Mouse (Mus musculus): ENCODE results near the gene Gprasp1.
A peak's percentile ranks its signal among the peaks of the same experiment; 100 is the strongest.
"Not testable (repeated sequence)": the region's sequence is repeated elsewhere in the genome, so short reads cannot be mapped to it uniquely, and the experiment has no call there.

The Gprasp1 gene

GRCm38 (mm10) chrX:135742304-135743055 lies at the start of gene Gprasp1, which contains the start of gene Armcx5:
Gene Gprasp1 (plus strand): TSS chrX:135742733.
Gene Armcx5 (plus strand): TSS chrX:135742733.
- DNase-seq = peak; percentile 99

- no peak for DNase-seq
These were observed 48.9 kb upstream of the Gprasp1 start, which contains the start of gene Tcp11x2 for GRCm38 (mm10) chrX:135693633-135694032. Gene Tcp11x2 (minus strand): TSS chrX:135693790.

GRCm38 (mm10) chrX:135703111-135703510 lies 39.4 kb upstream of the Gprasp1 start:
- no peak for DNase-seq

DNA sequence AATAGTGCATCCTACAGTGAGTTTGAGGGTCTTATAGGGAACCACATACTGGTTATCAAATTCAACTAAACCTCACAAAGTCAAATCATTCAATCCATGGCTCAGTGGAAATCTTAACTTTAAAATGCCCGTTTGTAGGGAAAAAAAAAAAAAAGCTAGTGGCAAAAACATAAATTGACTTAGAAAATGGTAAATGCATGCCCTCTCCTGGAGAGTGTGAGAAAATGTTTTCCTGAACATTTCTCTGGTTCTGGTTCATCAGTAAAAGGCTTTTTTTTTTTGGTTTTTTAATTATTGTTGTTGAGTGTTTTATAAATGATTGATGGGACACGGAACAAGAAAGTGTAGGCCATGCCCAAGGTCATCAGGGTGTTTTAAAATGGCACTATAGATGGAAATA lies 38.2 kb upstream of the Gprasp1 start:
- DNase-seq = no peak

DNA sequence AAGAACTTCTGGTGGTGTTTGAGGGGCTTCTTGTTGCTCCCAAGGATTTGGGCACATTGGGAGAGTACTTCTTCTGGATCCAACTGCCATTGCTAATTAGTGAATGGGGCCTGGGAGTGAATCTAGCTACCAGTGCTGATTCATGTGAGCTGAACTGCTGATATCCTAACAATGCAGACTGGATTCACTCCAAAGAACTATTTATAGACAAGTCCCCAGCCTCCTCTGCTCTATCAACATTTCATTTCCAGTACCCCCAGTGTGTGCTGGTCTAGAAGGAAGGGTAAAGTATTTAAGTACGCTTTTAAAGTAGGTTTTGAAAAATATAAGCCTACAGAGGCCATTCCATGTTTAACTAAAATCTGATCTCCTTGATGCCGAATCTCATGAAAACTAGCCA lies 29.7 kb upstream of the Gprasp1 start:
- DNase-seq = no peak

DNA sequence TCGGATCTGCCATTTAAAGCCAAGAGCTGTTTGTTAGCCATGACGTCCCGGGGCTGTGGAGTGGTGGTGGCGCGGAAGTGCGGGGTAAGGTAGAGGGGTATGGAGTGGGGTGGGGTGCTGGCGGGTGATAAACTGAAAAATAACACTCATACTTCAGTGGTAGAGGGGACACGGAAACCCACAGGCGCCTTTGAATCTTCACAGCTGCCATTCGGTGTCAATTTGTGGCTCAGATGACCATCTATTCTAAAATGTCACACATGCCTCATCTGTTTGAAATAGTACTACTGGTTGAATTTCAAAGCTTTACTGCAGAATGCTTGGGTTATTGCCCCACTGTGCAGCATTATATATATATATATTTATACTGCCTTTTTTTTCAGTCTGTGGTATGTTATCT lies 17.4 kb upstream of the Gprasp1 start, which contains the start of gene Tmsb15a:
Gene Tmsb15a (minus strand): TSS at position 101 of the 400 bp plus-strand sequence.
- DNase-seq = no peak

- DNase-seq = no peak
These were observed 3.6 kb upstream of the Gprasp1 start for GRCm38 (mm10) chrX:135738730-135739520.

DNA sequence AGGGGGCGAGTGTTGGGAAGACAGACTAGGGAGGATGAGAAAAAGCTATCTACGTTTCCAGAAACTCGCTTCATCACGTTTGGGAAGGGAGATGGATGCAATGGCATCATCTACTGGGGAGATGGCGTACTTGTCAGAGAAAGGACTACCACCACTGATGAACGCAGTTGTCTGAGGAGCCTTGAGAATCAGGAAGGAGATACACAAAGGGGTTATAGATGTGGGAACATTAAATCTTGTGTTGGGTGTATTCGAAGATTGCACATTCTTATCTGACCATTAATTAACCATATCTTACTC lies 473 bp downstream of the Gprasp1 start:
- DNase-seq = no peak

- DNase-seq = not testable (repeated sequence)
These were observed 2.8 kb downstream of the Gprasp1 start for GRCm38 (mm10) chrX:135745376-135745775.

DNA sequence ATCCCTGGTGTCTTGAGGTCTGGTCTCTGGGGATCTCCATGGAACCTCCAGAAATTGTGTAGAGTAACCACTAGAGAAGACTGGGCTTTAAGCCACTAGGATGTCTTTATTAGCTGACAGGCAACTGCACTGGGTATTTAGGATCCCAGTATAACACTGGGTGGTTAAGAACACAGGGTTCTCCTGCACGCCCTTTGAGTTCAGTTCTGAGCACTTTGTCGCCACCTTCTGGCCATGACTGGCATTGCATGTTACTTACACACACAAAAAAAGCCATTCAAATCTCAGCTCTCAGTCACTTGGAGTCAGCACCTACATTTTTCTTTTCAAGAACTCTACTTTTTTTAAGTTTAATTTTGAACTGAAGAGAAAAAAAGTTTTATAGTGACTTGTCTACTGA lies 10.3 kb downstream of the Gprasp1 start:
- DNase-seq = peak; percentile 85

DNA sequence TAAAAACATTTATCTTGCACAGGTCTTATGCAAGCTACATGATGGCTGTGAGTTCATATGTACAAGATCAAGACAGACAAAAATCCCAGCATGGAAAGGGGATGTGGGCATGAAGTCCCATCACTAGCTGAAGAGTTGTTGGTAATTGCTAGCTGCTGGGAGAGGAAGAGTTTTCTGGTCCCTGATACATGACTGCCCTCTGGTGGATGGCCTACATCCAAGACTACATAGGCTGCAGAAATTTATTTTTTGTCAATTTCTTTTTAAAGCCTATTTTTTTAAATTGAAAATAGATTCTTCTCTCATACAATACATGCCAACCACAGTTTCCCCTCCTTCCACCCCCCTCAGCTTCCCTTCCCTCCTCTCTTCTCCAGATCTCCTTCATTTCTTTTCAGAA lies 19.2 kb downstream of the Gprasp1 start:
- DNase-seq = no peak

DNA sequence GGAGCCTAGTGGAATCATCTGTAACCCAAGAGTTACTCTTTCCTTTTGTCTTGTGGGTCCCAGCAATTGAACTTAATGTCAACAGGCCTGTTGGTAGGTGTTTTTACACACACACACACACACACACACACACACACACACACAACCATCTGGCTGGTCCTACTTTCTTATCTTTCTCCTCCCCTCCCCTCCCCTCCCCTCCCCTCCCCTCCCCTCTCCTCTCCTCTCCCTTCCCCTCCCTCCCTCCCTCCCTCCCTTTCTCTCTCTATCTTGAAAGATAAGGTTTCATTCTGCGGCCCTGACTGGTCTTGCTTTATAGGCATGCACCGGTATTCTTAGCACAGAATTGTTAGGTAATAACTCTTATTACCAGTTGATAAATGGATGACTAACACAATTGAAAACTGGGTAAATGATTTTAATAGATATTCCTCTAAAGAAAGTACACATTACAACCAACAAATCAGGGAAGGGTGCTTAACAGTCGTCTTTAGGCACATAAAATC lies 25.6 kb downstream of the Gprasp1 start:
- no peak for DNase-seq

- DNase-seq = no peak
These were observed 26.0 kb downstream of the Gprasp1 start for GRCm38 (mm10) chrX:135768565-135768964.

GRCm38 (mm10) chrX:135791536-135791935 lies 49.0 kb downstream of the Gprasp1 start:
- DNase-seq = no peak

DNA sequence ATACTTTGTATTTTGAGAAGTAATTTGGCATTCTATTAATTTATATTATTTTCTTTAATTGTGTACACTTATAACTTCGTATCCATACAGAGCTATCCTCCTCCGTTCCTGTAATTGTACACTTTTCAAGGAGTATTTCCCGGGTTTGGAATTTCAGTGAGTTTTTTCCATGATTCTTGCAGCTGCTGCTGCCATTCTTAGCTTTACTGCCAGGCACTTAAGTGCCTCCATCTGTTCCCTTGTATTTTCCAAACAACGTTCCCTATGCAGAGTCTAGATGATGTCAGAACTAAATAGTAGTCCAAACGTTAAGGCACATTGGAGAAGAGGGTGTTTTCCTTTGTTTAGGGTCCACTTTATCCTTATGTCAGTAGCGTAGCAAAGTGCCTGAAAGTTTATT lies 49.8 kb downstream of the Gprasp1 start:
- DNase-seq = no peak

GRCm38 (mm10) chrX:135795591-135796304 lies 53.2 kb downstream of the Gprasp1 start:
- peak; percentile 95 for DNase-seq

DNA sequence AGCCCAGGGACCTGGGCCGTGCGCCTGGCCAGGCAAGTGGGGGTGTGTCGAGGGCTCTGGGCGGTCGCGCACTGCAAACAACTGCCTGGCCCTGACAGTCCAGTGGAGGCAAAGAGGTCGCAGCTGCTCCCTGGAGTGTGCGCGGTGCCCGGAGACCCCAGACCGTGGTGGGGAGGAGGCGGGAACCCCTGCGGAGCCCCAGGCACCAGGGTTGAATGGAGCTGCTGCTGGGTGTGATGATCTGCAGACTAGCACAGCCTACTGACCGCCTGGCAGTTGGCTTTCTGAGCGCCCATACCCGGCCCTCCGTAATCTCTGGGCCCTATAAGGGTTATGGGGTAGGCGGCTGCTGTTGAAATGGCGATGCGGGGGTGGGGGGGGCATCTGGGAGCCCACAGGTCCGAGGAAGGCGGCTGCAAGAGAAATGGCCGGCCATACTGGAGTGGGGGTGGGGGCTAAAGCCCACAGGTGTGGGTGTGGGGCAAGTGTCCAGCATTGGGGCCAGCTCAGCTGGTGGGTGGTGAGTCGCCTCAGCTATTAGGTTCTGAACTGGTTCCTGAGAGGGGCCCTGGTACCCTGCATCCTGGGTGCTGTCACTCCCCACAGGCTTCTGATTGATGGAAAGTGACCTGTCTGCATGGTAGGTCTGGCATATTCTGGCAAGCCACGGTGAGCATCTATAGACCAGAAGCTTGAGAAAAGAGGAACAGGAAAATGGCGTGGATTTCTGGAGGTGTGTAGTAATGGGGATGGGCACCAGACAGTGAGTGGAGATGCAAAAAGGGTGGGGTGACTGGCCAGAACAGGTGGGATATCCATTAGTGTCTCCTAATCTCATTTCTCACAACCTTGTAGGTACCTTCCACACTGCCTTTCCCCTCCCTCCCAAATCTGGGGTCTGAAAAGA lies 54.0 kb downstream of the Gprasp1 start:
- DNase-seq = not testable (repeated sequence)

DNA sequence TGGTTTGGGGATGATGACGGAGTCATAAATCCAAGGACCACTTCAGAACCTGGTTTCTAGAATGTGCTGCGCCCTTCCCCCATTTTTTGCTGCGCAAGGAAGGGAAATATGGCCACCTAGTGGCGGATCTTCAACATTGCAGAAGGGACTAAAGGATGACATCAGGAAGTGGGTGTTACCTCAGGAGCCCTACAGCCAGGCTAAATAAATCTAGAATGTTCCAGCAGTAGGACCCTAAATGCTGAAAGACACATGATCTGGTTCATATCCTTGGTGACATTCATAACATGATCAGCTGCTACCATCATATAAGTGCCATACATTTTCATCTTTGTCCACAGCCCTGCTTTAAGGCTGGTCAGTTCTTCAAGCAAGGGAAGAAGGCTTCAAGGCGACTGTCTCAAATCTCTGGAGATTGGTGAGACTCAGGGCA lies 54.7 kb downstream of the Gprasp1 start, which contains the start of gene Bhlhb9:
Gene Bhlhb9 (plus strand): TSS at position 383 of the 433 bp plus-strand sequence.
- peak; percentile 91 for DNase-seq

- no peak for DNase-seq
These were observed 61.6 kb downstream of the Gprasp1 start for GRCm38 (mm10) chrX:135804149-135804548.

GRCm38 (mm10) chrX:135805780-135806179 lies 63.2 kb downstream of the Gprasp1 start:
- no peak for DNase-seq

DNA sequence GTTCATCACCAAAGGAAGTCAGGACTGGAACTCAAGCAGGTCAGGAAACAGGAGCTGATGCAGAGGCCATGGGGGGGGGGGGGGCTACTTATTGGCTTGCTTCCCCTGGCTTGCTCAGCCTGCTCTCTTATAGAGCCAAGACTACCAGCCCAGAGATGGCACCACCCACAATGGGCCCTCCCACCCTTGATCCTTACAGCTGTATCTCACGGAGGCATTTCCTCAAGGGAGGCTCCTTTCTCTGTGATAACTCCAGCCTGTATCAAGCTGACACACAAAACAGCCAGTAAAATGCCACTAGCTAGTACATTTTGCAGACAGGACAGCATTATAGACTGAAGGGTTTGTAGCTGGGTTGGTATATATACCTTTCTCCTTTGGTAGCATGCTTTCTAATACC lies 93.4 kb downstream of the Gprasp1 start:
- not testable (repeated sequence) for DNase-seq

GRCm38 (mm10) chrX:135837896-135838295 lies 95.4 kb downstream of the Gprasp1 start:
- DNase-seq = no peak

Data from heart, adult 11 months (tissue).